Mouse (Mus musculus) embryonic facial prominence, embryonic 12.5 days (tissue): ENCODE results near the gene Olfr419. TPM values are rescaled to one million over a fixed set of nuclear protein-coding genes. Genes with fewer than 3 reads are reported as not detected.

ENCODE experiments used
- ATAC-seq: fragments of 200-750 bp; cut with Nextera tagmentation; 2 replicates; pipeline ENCODE4 v1.8.0; 2017; ENCODE audit not compliant: insufficient number of reproducible peaks, insufficient read depth, low FRiP score, low TSS enrichment
- H3K27ac ChIP-seq: fragments of 300-500 bp; sonication (generic); 2 replicates; pipeline ENCODE4 v1.5.1; 2016; ENCODE audit warnings: mild to moderate bottlenecking
- H3K27me3 ChIP-seq: fragments of 300-500 bp; sonication (generic); 2 replicates; pipeline ENCODE4 v1.6.1; 2016; ENCODE audit warnings: mild to moderate bottlenecking, moderate library complexity
- H3K36me3 ChIP-seq: fragments of 300-500 bp; sonication (generic); 2 replicates; pipeline ENCODE4 v1.6.1; 2016; ENCODE audit warnings: mild to moderate bottlenecking
- H3K4me1 ChIP-seq: fragments of 300-500 bp; sonication (generic); 2 replicates; pipeline ENCODE4 v1.6.1; 2016
- H3K4me2 ChIP-seq: fragments of 300-500 bp; sonication (generic); replicated peaks from 2 replicates; pipeline ENCODE4 v1.6.1; 2016; ENCODE audit warnings: mild to moderate bottlenecking, moderate library complexity
- H3K4me3 ChIP-seq: fragments of 300-500 bp; sonication (generic); 2 replicates; pipeline ENCODE4 v1.5.1; 2016; ENCODE audit warnings: mild to moderate bottlenecking
- H3K9ac ChIP-seq: fragments of 300-500 bp; sonication (generic); 2 replicates; pipeline ENCODE4 v1.6.1; 2016; ENCODE audit warnings: mild to moderate bottlenecking, moderate library complexity
- H3K9me3 ChIP-seq: fragments of 300-500 bp; sonication (generic); 2 replicates; pipeline ENCODE4 v1.6.1; 2016; ENCODE audit warnings: mild to moderate bottlenecking, moderate library complexity
- WGBS: fragments of 180-500 bp; shearing (Covaris S2); methylation state at CpG from one replicate; pipeline ENCODE4 v1.1.7; 2016; 5-methylcytosine and 5-hydroxymethylcytosine counted together
- polyA plus RNA-seq: library from polyadenylated mRNA; unstranded; fragments of >200 nt; fragmentation: Nextera tagmentation; extraction: Ambion mirVana; gene quantifications from 2 replicates; pipeline ENCODE4 v1.2.1, GENCODE M21; 2016

Gene Olfr419
- polyA plus RNA-seq, result not detected in 2 replicates

- H3K4me3 ChIP-seq, result no peak within 1 kb of the TSS
- no peaks in the 10 kb centered on the region for H3K4me1 ChIP-seq
- H3K9me3 ChIP-seq, result no peaks in the 10 kb centered on the region
- ATAC-seq, result no peak
- no peaks in the 10 kb centered on the region for H3K36me3 ChIP-seq
- H3K27me3 ChIP-seq, result no peaks in the 10 kb centered on the region
- no peak within 1 kb of the TSS for H3K4me2 ChIP-seq
- no peak within 1 kb of the TSS for H3K9ac ChIP-seq
- no peak within 1 kb of the TSS for H3K27ac ChIP-seq
- 76% methylated on average over 3 of the region's 3 CpGs for WGBS
Observed at GRCm38 (mm10) chr1:174251961-174252360, at the start of gene Olfr419. Olfr419 (minus strand) TSS chr1:174252061.

GRCm38 (mm10) chr1:174270643-174271042 lies 18.8 kb upstream of the Olfr419 start:
- Histone ChIP-seq H3K4me1 (no peaks in the 10 kb centered on the region), H3K4me3 (no peak overlapping the region), H3K9me3 (no peaks in the 10 kb centered on the region), H3K27ac (no peak overlapping the region), H3K4me2 (no peak overlapping the region), H3K27me3 (no peaks in the 10 kb centered on the region), H3K36me3 (no peaks in the 10 kb centered on the region), H3K9ac (no peak overlapping the region)
- 80% methylated on average over 3 of the region's 3 CpGs for WGBS
- ATAC-seq, result no peak

GRCm38 (mm10) chr1:174269162-174269561 lies 17.3 kb upstream of the Olfr419 start:
- H3K4me3 ChIP-seq, result no peak overlapping the region
- no peak overlapping the region for H3K9ac ChIP-seq

GRCm38 (mm10) chr1:174267816-174268215 lies 16.0 kb upstream of the Olfr419 start:
- Histone ChIP-seq H3K4me1 (no peaks in the 10 kb centered on the region), H3K4me3 (no peak overlapping the region), H3K9me3 (no peaks in the 10 kb centered on the region), H3K36me3 (no peaks in the 10 kb centered on the region), H3K27ac (no peak overlapping the region), H3K9ac (no peak overlapping the region), H3K4me2 (no peak overlapping the region), H3K27me3 (no peaks in the 10 kb centered on the region)
- WGBS, result 77% methylated on average over 4 of the region's 4 CpGs
- ATAC-seq, result no peak

More at GRCm38 (mm10) chr1:174269162-174269561, 17.3 kb upstream of the Olfr419 start:
- ATAC-seq, result no peak
- Histone ChIP-seq H3K27me3 (no peaks in the 10 kb centered on the region), H3K9me3 (no peaks in the 10 kb centered on the region), H3K27ac (no peak overlapping the region), H3K4me2 (no peak overlapping the region), H3K4me1 (no peaks in the 10 kb centered on the region), H3K36me3 (no peaks in the 10 kb centered on the region)
- WGBS, result 75% methylated on average over 4 of the region's 4 CpGs

- no peak for ATAC-seq
- no peaks in the 10 kb centered on the region for H3K27me3 ChIP-seq
- H3K36me3 ChIP-seq, result no peaks in the 10 kb centered on the region
- H3K9me3 ChIP-seq, result no peaks in the 10 kb centered on the region
- H3K4me2 ChIP-seq, result no peak overlapping the region
- H3K27ac ChIP-seq, result no peak overlapping the region
- H3K4me1 ChIP-seq, result no peaks in the 10 kb centered on the region
- H3K4me3 ChIP-seq, result no peak overlapping the region
- no peak overlapping the region for H3K9ac ChIP-seq
- 83% methylated on average over 2 of the region's 2 CpGs for WGBS
Observed at GRCm38 (mm10) chr1:174250376-174250775, 1.5 kb downstream of the Olfr419 start.

- Histone ChIP-seq H3K9ac (no peak overlapping the region), H3K27me3 (no peaks in the 10 kb centered on the region), H3K4me3 (no peak overlapping the region), H3K27ac (no peak overlapping the region), H3K9me3 (no peaks in the 10 kb centered on the region), H3K4me1 (no peaks in the 10 kb centered on the region), H3K4me2 (no peak overlapping the region), H3K36me3 (no peaks in the 10 kb centered on the region)
- 89% methylated on average over 6 of the region's 6 CpGs for WGBS
- no peak for ATAC-seq
Observed at GRCm38 (mm10) chr1:174247170-174247569, 4.7 kb downstream of the Olfr419 start.

- H3K9ac ChIP-seq, result no peak overlapping the region
- H3K4me2 ChIP-seq, result no peak overlapping the region
- no peaks in the 10 kb centered on the region for H3K27me3 ChIP-seq
- 83% methylated on average over 1 of the region's 1 CpGs for WGBS
- H3K36me3 ChIP-seq, result no peaks in the 10 kb centered on the region
- H3K9me3 ChIP-seq, result no peaks in the 10 kb centered on the region
- no peak for ATAC-seq
- no peak overlapping the region for H3K4me3 ChIP-seq
- no peak overlapping the region for H3K27ac ChIP-seq
- no peaks in the 10 kb centered on the region for H3K4me1 ChIP-seq
Observed at GRCm38 (mm10) chr1:174246080-174246479, 5.8 kb downstream of the Olfr419 start.

- no peak overlapping the region for H3K4me3 ChIP-seq
- no peak overlapping the region for H3K9ac ChIP-seq
- no peak for ATAC-seq
- H3K27me3 ChIP-seq, result no peaks in the 10 kb centered on the region
- WGBS, result 82% methylated on average over 2 of the region's 2 CpGs
- H3K4me2 ChIP-seq, result no peak overlapping the region
- no peaks in the 10 kb centered on the region for H3K9me3 ChIP-seq
- no peaks in the 10 kb centered on the region for H3K36me3 ChIP-seq
- no peaks in the 10 kb centered on the region for H3K4me1 ChIP-seq
- no peak overlapping the region for H3K27ac ChIP-seq
Observed at GRCm38 (mm10) chr1:174244621-174245020, 7.2 kb downstream of the Olfr419 start.

GRCm38 (mm10) chr1:174239916-174240315 lies 11.9 kb downstream of the Olfr419 start:
- H3K9me3 ChIP-seq, result no peaks in the 10 kb centered on the region
- no peaks in the 10 kb centered on the region for H3K27me3 ChIP-seq
- H3K4me3 ChIP-seq, result no peak overlapping the region
- WGBS, result 81% methylated on average over 4 of the region's 4 CpGs
- no peaks in the 10 kb centered on the region for H3K4me1 ChIP-seq
- H3K4me2 ChIP-seq, result no peak overlapping the region
- no peak overlapping the region for H3K9ac ChIP-seq
- no peak for ATAC-seq
- H3K36me3 ChIP-seq, result no peaks in the 10 kb centered on the region
- no peak overlapping the region for H3K27ac ChIP-seq

GRCm38 (mm10) chr1:174216528-174217204 lies 35.2 kb downstream of the Olfr419 start:
- H3K9me3 ChIP-seq, result no peaks in the 10 kb centered on the region
- no peak overlapping the region for H3K9ac ChIP-seq
- WGBS, result 82% methylated on average over 8 of the region's 8 CpGs
- H3K36me3 ChIP-seq, result no peaks in the 10 kb centered on the region
- no peak overlapping the region for H3K4me3 ChIP-seq
- H3K27ac ChIP-seq, result no peak overlapping the region
- H3K4me2 ChIP-seq, result no peak overlapping the region
- no peak for ATAC-seq
- no peaks in the 10 kb centered on the region for H3K4me1 ChIP-seq
- no peaks in the 10 kb centered on the region for H3K27me3 ChIP-seq

- 56% methylated on average over 8 of the region's 8 CpGs for WGBS
- no peaks in the 10 kb centered on the region for H3K9me3 ChIP-seq
Observed at GRCm38 (mm10) chr1:174215270-174216038, 36.4 kb downstream of the Olfr419 start.

GRCm38 (mm10) chr1:174212286-174212685 lies 39.6 kb downstream of the Olfr419 start:
- no peak overlapping the region for H3K27ac ChIP-seq
- H3K4me3 ChIP-seq, result no peak overlapping the region
- H3K4me2 ChIP-seq, result no peak overlapping the region
- H3K9me3 ChIP-seq, result no peaks in the 10 kb centered on the region
- H3K36me3 ChIP-seq, result no peaks in the 10 kb centered on the region
- H3K27me3 ChIP-seq, result no peaks in the 10 kb centered on the region
- 80% methylated on average over 5 of the region's 5 CpGs for WGBS
- H3K4me1 ChIP-seq, result no peaks in the 10 kb centered on the region
- no peak overlapping the region for H3K9ac ChIP-seq
- ATAC-seq, result no peak

More at GRCm38 (mm10) chr1:174215270-174216038, 36.4 kb downstream of the Olfr419 start:
- Histone ChIP-seq H3K27me3 (no peaks in the 10 kb centered on the region), H3K27ac (no peak overlapping the region), H3K4me3 (no peak overlapping the region), H3K4me2 (no peak overlapping the region), H3K36me3 (no peaks in the 10 kb centered on the region), H3K9ac (no peak overlapping the region), H3K4me1 (no peaks in the 10 kb centered on the region)
- no peak for ATAC-seq
